Mouse (Mus musculus) heart, embryonic 16.5 days (tissue): ENCODE results near the gene Gm21974. TPM values are rescaled to one million over a fixed set of nuclear protein-coding genes. Genes with fewer than 3 reads are reported as not detected.
A peak's percentile ranks its signal among the peaks of the same experiment; 100 is the strongest.
"Not testable (repeated sequence)": the region's sequence is repeated elsewhere in the genome, so short reads cannot be mapped to it uniquely, and the experiment has no call there.

ENCODE experiments used
- ATAC-seq: fragments of 200-750 bp; cut with Nextera tagmentation; replicated peaks from 2 replicates; pipeline ENCODE4 v1.8.0; 2017; ENCODE audit warnings: moderate number of reproducible peaks; ENCODE audit not compliant: insufficient read depth, low FRiP score; ENCODE audit errors: extremely low read depth
- H3K27ac ChIP-seq: fragments of 300-500 bp; sonication (generic); 2 replicates; pipeline ENCODE4 v1.5.1; 2014; ENCODE audit warnings: mild to moderate bottlenecking, low read length, control low read depth, moderate library complexity
- H3K27me3 ChIP-seq: fragments of 300-500 bp; sonication (generic); 2 replicates; pipeline ENCODE4 v1.6.1; 2014; ENCODE audit warnings: low read length, mixed read lengths; ENCODE audit not compliant: control insufficient read depth, insufficient read depth
- H3K36me3 ChIP-seq: fragments of 300-500 bp; sonication (generic); 2 replicates; pipeline ENCODE4 v1.6.1; 2014; ENCODE audit not compliant: control insufficient read depth, insufficient read depth
- H3K4me1 ChIP-seq: fragments of 300-500 bp; sonication (generic); 2 replicates; pipeline ENCODE4 v1.6.1; 2014; ENCODE audit warnings: low read length, mixed read lengths; ENCODE audit not compliant: control insufficient read depth, insufficient read depth
- H3K4me2 ChIP-seq: fragments of 300-500 bp; sonication (generic); 2 replicates; pipeline ENCODE4 v1.6.1; 2014; ENCODE audit warnings: low read depth, mild to moderate bottlenecking, control low read depth, low read length
- H3K4me3 ChIP-seq: fragments of 300-500 bp; sonication (generic); 2 replicates; pipeline ENCODE4 v1.5.1; 2014; ENCODE audit warnings: mild to moderate bottlenecking, control low read depth, low read length
- H3K9ac ChIP-seq: fragments of 300-500 bp; sonication (generic); 2 replicates; pipeline ENCODE4 v1.6.1; 2014; ENCODE audit warnings: low read length, control low read depth
- H3K9me3 ChIP-seq: fragments of 300-500 bp; sonication (generic); replicated peaks from 2 replicates; pipeline ENCODE4 v1.6.1; 2016; ENCODE audit warnings: low read length; ENCODE audit not compliant: control insufficient read depth
- WGBS: fragments of 180-500 bp; shearing (Covaris S2); extraction: QIAGEN DNeasy Blood & Tissue Kit; methylation state at CpG from one replicate; pipeline ENCODE4 v1.1.7; 2014; 5-methylcytosine and 5-hydroxymethylcytosine counted together
- polyA plus RNA-seq: library from polyadenylated mRNA; unstranded; fragments of >200 nt; fragmentation: Nextera tagmentation; extraction: Ambion mirVana; gene quantifications from 2 replicates; pipeline ENCODE4 v1.2.1, GENCODE M21; 2015

Gene Gm21974
- polyA plus RNA-seq, 1 experiment from 2014 or later, result not detected

- 60% methylated on average over 6 of the region's 6 CpGs for WGBS
- H3K9me3 ChIP-seq, result no peaks in the 10 kb centered on the region
- H3K4me1 ChIP-seq, result no peaks in the 10 kb centered on the region
- H3K4me2 ChIP-seq, result no peak overlapping the region
- H3K4me3 ChIP-seq, result no peak overlapping the region
- no peak for ATAC-seq
- no peak overlapping the region for H3K27ac ChIP-seq
- no peaks in the 10 kb centered on the region for H3K27me3 ChIP-seq
- peaks cover 8% of the 10 kb centered on the region for H3K36me3 ChIP-seq
- H3K9ac ChIP-seq, result no peak overlapping the region
Observed at GRCm38 (mm10) chr7:127849973-127850875, 45.0 kb downstream of the Gm21974 start.

GRCm38 (mm10) chr7:127842001-127842718 lies 53.1 kb downstream of the Gm21974 start:
- H3K27me3 ChIP-seq, result no peaks in the 10 kb centered on the region
- under 1% methylated on average over 40 of the region's 40 CpGs for WGBS
- peak; percentile 49 for ATAC-seq

GRCm38 (mm10) chr7:127841340-127842000 lies 53.8 kb downstream of the Gm21974 start:
- peak overlapping the region; percentile 85 for H3K27ac ChIP-seq
- under 1% methylated on average over 45 of the region's 46 CpGs for WGBS
- no peaks in the 10 kb centered on the region for H3K27me3 ChIP-seq
- peak overlapping the region; percentile 81 for H3K4me3 ChIP-seq
- H3K36me3 ChIP-seq, result peaks cover 16% of the 10 kb centered on the region
- peak overlapping the region; percentile 67 for H3K4me2 ChIP-seq
- peak; percentile 90 for ATAC-seq
- H3K9me3 ChIP-seq, result no peaks in the 10 kb centered on the region
- peaks cover 6% of the 10 kb centered on the region for H3K4me1 ChIP-seq
- H3K9ac ChIP-seq, result peak overlapping the region; percentile 94

More at GRCm38 (mm10) chr7:127842001-127842718, 53.1 kb downstream of the Gm21974 start:
- Histone ChIP-seq H3K4me2 (peak overlapping the region; percentile 67), H3K9ac (peak overlapping the region; percentile 94), H3K36me3 (peaks cover 20% of the 10 kb centered on the region), H3K4me3 (peak overlapping the region; percentile 81), H3K4me1 (peaks cover 6% of the 10 kb centered on the region), H3K27ac (peak overlapping the region; percentile 85), H3K9me3 (no peaks in the 10 kb centered on the region)

- ATAC-seq, result peak; percentile 9; the same call in 1 of the 2 replicates
- Histone ChIP-seq H3K27ac (peak overlapping the region; percentile 85), H3K27me3 (no peaks in the 10 kb centered on the region), H3K9me3 (no peaks in the 10 kb centered on the region), H3K4me1 (peaks cover 6% of the 10 kb centered on the region), H3K36me3 (peaks cover 16% of the 10 kb centered on the region), H3K9ac (peak overlapping the region; percentile 94), H3K4me3 (peak overlapping the region; percentile 81), H3K4me2 (peak overlapping the region; percentile 67)
- 4% methylated on average over 15 of the region's 15 CpGs for WGBS
Observed at GRCm38 (mm10) chr7:127840886-127841285, 54.4 kb downstream of the Gm21974 start.

- not testable (repeated sequence) for H3K9ac ChIP-seq, H3K9me3 ChIP-seq, ATAC-seq, H3K4me3 ChIP-seq, H3K4me1 ChIP-seq, H3K4me2 ChIP-seq, H3K27ac ChIP-seq, H3K27me3 ChIP-seq
- peaks cover 16% of the 10 kb centered on the region for H3K36me3 ChIP-seq
- 86% methylated on average over 2 of the region's 2 CpGs for WGBS
Observed at GRCm38 (mm10) chr7:127840031-127840430, 55.2 kb downstream of the Gm21974 start.

GRCm38 (mm10) chr7:127837878-127838277 lies 57.4 kb downstream of the Gm21974 start:
- not testable (repeated sequence) for ATAC-seq, H3K4me2 ChIP-seq, H3K9ac ChIP-seq, H3K4me3 ChIP-seq, H3K36me3 ChIP-seq, H3K27me3 ChIP-seq, H3K9me3 ChIP-seq, H3K4me1 ChIP-seq, H3K27ac ChIP-seq
- WGBS, result 76% methylated on average over 4 of the region's 4 CpGs

- Histone ChIP-seq H3K4me1 (peaks cover under 1% of the 10 kb centered on the region), H3K36me3 (no peaks in the 10 kb centered on the region), H3K9ac (no peak overlapping the region), H3K4me3 (no peak overlapping the region), H3K27ac (no peak overlapping the region), H3K27me3 (no peaks in the 10 kb centered on the region), H3K4me2 (no peak overlapping the region), H3K9me3 (no peaks in the 10 kb centered on the region)
- 88% methylated on average over 5 of the region's 5 CpGs for WGBS
- no peak for ATAC-seq
Observed at GRCm38 (mm10) chr7:127837473-127837872, 57.8 kb downstream of the Gm21974 start.
